In the genomic region with DNA sequence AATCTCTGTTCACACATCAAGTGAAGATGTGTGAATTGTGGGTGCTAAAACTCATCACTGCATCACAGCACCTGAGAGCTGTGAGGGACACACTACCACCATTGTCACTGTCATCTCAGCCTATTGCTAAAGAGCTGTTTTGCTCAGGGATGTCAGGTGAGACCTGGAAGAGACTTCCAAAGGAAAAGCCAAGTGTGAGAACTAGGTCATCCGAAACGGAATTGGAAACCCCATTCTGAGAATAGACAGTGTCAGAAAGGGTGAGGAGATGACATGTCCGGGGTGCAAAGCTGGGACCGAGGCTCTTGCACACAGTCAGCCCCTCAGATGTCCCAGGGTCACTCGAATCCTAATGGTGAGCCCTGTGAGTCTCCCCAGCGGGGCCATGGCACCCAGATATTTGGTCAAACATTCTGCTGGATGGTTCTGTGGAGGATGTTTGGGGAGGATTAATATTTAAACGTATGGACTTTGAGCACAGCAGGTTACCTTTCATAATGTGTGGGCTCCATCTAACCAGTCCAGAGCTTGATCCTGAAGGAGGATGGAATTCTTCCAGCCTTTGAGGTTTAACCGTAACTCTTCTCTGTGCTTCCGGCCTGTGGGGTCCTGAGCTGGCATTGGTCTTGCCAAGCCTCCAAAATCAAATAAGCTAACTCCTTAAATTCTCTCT, we compare ENCODE assay signal across 23 mouse cellular contexts.
DNase-seq lines count a peak whose midpoint lies in the region; ATAC-seq and TF ChIP-seq lines count a peak whose summit lies in the region.
"Had no signal": no experiment of that assay in that cellular context is flagged by ENCODE, and none has a peak within 500 bp of the region (broad histone marks: within the 10 kb centered on the region; RNA-seq: fewer than 3 reads in every experiment).

No protein-coding gene starts in this region.

- TF ChIP-seq POLR2A in kidney, adult 2 months (IDR thresholded peaks at IDR 0.05; ENCODE audit: low read depth, low read length) = no peak
- no peak for TF ChIP-seq POLR2A in liver, adult 2 months (IDR thresholded peaks at IDR 0.05; ENCODE audit: extremely low read depth, insufficient read depth, low read length)

- no peak overlapping the region for H3K4me2 ChIP-seq in kidney, embryonic 16.5 days (replicated peaks; ENCODE audit: low read depth, low read length)
- H3K4me2 ChIP-seq in liver, embryonic 11.5 days = no peak overlapping the region
- H3K4me2 ChIP-seq: embryonic facial prominence, embryonic 12.5 days; embryonic facial prominence, embryonic 15.5 days; heart, embryonic 11.5 days; hindbrain, embryonic 12.5 days had no signal

- no peak overlapping the region for H3K9ac ChIP-seq in kidney, embryonic 16.5 days (replicated peaks; ENCODE audit: low read length)
- H3K9ac ChIP-seq in liver, adult 2 months (ENCODE audit: low read depth, low read length) = no peak overlapping the region
- no peak overlapping the region for H3K9ac ChIP-seq in liver, embryonic 11.5 days (ENCODE audit: low read depth, low read length)
- H3K9ac ChIP-seq: embryonic facial prominence, embryonic 12.5 days; embryonic facial prominence, embryonic 15.5 days; forebrain, postnatal 0 days; hindbrain, embryonic 12.5 days had no signal

- H3K36me3 ChIP-seq in kidney, adult 2 months (ENCODE audit: control insufficient read depth, insufficient read depth, low read length) = no peaks in the 10 kb centered on the region
- no peaks in the 10 kb centered on the region for H3K36me3 ChIP-seq in kidney, embryonic 16.5 days (ENCODE audit: insufficient read depth, low read length)
- no peaks in the 10 kb centered on the region for H3K36me3 ChIP-seq in liver, adult 2 months (ENCODE audit: control insufficient read depth, insufficient read depth, low read length)
- H3K36me3 ChIP-seq in liver, embryonic 11.5 days (ENCODE audit: control insufficient read depth, insufficient read depth, low read length) = no peaks in the 10 kb centered on the region
- H3K36me3 ChIP-seq: embryonic facial prominence, embryonic 12.5 days; embryonic facial prominence, embryonic 15.5 days; hindbrain, embryonic 12.5 days had no signal

- no peak for TF ChIP-seq CTCF in kidney, adult 2 months (conservative IDR thresholded peaks at IDR 0.05; ENCODE audit: insufficient read depth, insufficient read length, low read depth, low read length)
- no peak for TF ChIP-seq CTCF in liver, adult 2 months (IDR thresholded peaks at IDR 0.05; ENCODE audit: low read depth, low read length)

- no peaks in the 10 kb centered on the region for H3K27me3 ChIP-seq in kidney, adult 2 months (replicated peaks; ENCODE audit: control insufficient read depth, insufficient read depth, low read length)
- no peaks in the 10 kb centered on the region for H3K27me3 ChIP-seq in kidney, embryonic 16.5 days (ENCODE audit: insufficient read depth, low read length)
- no peaks in the 10 kb centered on the region for H3K27me3 ChIP-seq in liver, adult 2 months (ENCODE audit: control insufficient read depth, insufficient read depth, low read length)
- no peaks in the 10 kb centered on the region for H3K27me3 ChIP-seq in liver, embryonic 11.5 days (replicated peaks; ENCODE audit: control insufficient read depth, insufficient read depth, low read length)
- H3K27me3 ChIP-seq: embryonic facial prominence, embryonic 12.5 days; embryonic facial prominence, embryonic 15.5 days; hindbrain, embryonic 12.5 days had no signal

- H3K9me3 ChIP-seq in kidney, embryonic 16.5 days (ENCODE audit: low read length) = no peaks in the 10 kb centered on the region
- H3K9me3 ChIP-seq in liver, embryonic 11.5 days (ENCODE audit: control insufficient read depth, low read length) = no peaks in the 10 kb centered on the region
- H3K9me3 ChIP-seq: embryonic facial prominence, embryonic 12.5 days; embryonic facial prominence, embryonic 15.5 days; hindbrain, embryonic 12.5 days had no signal

- DNase-seq in kidney, adult 2 months = peak; percentile 80
- DNase-seq in liver, adult 2 months (ENCODE audit: extremely low read depth, low read depth, low spot score) = peak; percentile 75
- no peak for DNase-seq in liver, embryonic 11.5 days (ENCODE audit: low spot score)
- peak; percentile 24 for DNase-seq in kidney, postnatal 14 days
- peak; percentile 32 to 53 for DNase-seq in kidney, postnatal 36 days
- DNase-seq in spleen, postnatal 36 days (ENCODE audit: low spot score in 2 of 2) = no peak
- DNase-seq: adrenal gland, adult 2 months; adrenal gland, postnatal 14 days; cerebellum, adult 11 months; cerebellum, adult 2 months; cerebellum, adult 9-11 months; cerebellum, postnatal 25 days; forebrain, postnatal 0 days; gastrocnemius, adult 2 months; gastrocnemius, postnatal 14 days; heart, adult 11 months had no signal

- peak overlapping the region; percentile 48; the same call in 1 of the 2 replicates for H3K27ac ChIP-seq in kidney, adult 2 months (ENCODE audit: insufficient read depth, low read depth, low read length)
- H3K27ac ChIP-seq in kidney, embryonic 16.5 days (ENCODE audit: low read length) = no peak overlapping the region
- H3K27ac ChIP-seq in liver, adult 2 months (replicated peaks; ENCODE audit: insufficient read depth, low read depth, low read length) = no peak overlapping the region
- no peak overlapping the region for H3K27ac ChIP-seq in liver, embryonic 11.5 days (ENCODE audit: low read depth, low read length)
- H3K27ac ChIP-seq: embryonic facial prominence, embryonic 12.5 days; embryonic facial prominence, embryonic 15.5 days; gastrocnemius, adult 2 months; hindbrain, embryonic 12.5 days had no signal

- 66% methylated on average over 9 of the region's 9 CpGs for WGBS in kidney, adult 2 months
- 84% methylated on average over 9 of the region's 9 CpGs for WGBS in kidney, embryonic 16.5 days
- WGBS in liver, adult 2 months = 24% methylated on average over 9 of the region's 9 CpGs
- 85% methylated on average over 9 of the region's 9 CpGs for WGBS in liver, embryonic 11.5 days

- ATAC-seq in kidney, embryonic 16.5 days (ENCODE audit: low FRiP score, low TSS enrichment) = no peak
- no peak for ATAC-seq in liver, embryonic 11.5 days (replicated peaks; ENCODE audit: low FRiP score)
- ATAC-seq: CD4-positive, CD25-positive, alpha-beta regulatory T cell, adult 4 months; forebrain, embryonic 14.5 days; forebrain, postnatal 0 days had no signal

- H3K4me3 ChIP-seq in kidney, adult 2 months (ENCODE audit: insufficient read depth, low read depth, low read length) = no peak overlapping the region
- no peak overlapping the region for H3K4me3 ChIP-seq in kidney, embryonic 16.5 days (ENCODE audit: low read length)
- no peak overlapping the region; the same call in 1 of the 2 replicates for H3K4me3 ChIP-seq in liver, adult 2 months (ENCODE audit: insufficient read depth, low read depth, low read length)
- H3K4me3 ChIP-seq in liver, embryonic 11.5 days (ENCODE audit: low read depth, low read length) = no peak overlapping the region
- H3K4me3 ChIP-seq: embryonic facial prominence, embryonic 12.5 days; embryonic facial prominence, embryonic 15.5 days; gastrocnemius, adult 2 months; hindbrain, embryonic 12.5 days had no signal

- peaks cover 13% of the 10 kb centered on the region; the same call in 1 of the 2 replicates for H3K4me1 ChIP-seq in kidney, adult 2 months (ENCODE audit: control insufficient read depth, insufficient read depth, low read length)
- no peaks in the 10 kb centered on the region for H3K4me1 ChIP-seq in kidney, embryonic 16.5 days (ENCODE audit: insufficient read depth, low read length)
- H3K4me1 ChIP-seq in liver, adult 2 months (ENCODE audit: control insufficient read depth, insufficient read depth, low read length) = peaks cover 7% of the 10 kb centered on the region
- H3K4me1 ChIP-seq in liver, embryonic 11.5 days (replicated peaks; ENCODE audit: control insufficient read depth, insufficient read depth, low read length) = no peaks in the 10 kb centered on the region
- H3K4me1 ChIP-seq: embryonic facial prominence, embryonic 12.5 days; embryonic facial prominence, embryonic 15.5 days had no signal

- H3K79me2 ChIP-seq in liver, adult 2 months (ENCODE audit: control insufficient read depth, insufficient read depth, low read length) = no peaks in the 10 kb centered on the region

Comparison
In these comparisons a context has a peak if more than half of its experiments do, and no peak if none do; other contexts are left out.
1. DNase-seq: peak in kidney, adult 2 months (single experiment), liver, adult 2 months (single experiment), kidney, postnatal 14 days (single experiment) and kidney, postnatal 36 days (2 of 2); none in liver, embryonic 11.5 days (single experiment) and spleen, postnatal 36 days (0 of 2).